29 mouse cellular contexts compared by ENCODE assay signal in the genomic region with DNA sequence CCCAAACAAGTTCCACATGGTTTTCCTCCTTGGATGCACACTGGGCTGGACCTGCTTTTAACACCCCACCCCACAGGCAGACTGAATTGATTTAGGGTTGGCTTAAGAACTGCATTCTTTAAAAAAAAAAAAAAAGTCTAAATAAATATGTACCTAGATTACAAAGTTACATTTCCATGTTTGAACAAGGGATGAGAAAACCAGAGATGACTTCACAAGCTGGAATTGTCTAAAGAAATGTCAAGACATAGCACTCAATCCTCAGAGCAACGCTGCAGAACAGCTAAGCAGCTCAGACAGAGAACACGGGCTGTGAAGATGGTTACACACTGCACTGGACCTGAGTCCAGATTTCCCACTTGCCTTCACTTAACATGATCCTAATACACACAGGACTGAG. TPM values are rescaled to one million over a fixed set of nuclear protein-coding genes. Genes with fewer than 3 reads are reported as not detected.
DNase-seq lines count a peak whose midpoint lies in the region; ATAC-seq and TF ChIP-seq lines count a peak whose summit lies in the region.
"Had no signal": no experiment of that assay in that cellular context is flagged by ENCODE, and none has a peak within 500 bp of the region (broad histone marks: within the 10 kb centered on the region; RNA-seq: fewer than 3 reads in every experiment).

No protein-coding gene starts in this region.

- TF ChIP-seq POLR2A in liver, adult 2 months (IDR thresholded peaks at IDR 0.05; ENCODE audit: extremely low read depth, insufficient read depth, low read length) = no peak
- TF ChIP-seq POLR2A in myocyte (IDR thresholded peaks at IDR 0.05; ENCODE audit: insufficient read length, low read depth) = no peak

- no peak overlapping the region for H3K4me3 ChIP-seq in heart, postnatal 0 days (ENCODE audit: low read depth, low read length)
- no peak overlapping the region for H3K4me3 ChIP-seq in heart, embryonic 12.5 days
- no peak overlapping the region for H3K4me3 ChIP-seq in liver, adult 2 months (ENCODE audit: insufficient read depth, low read depth, low read length)
- no peak overlapping the region for H3K4me3 ChIP-seq in liver, embryonic 12.5 days
- H3K4me3 ChIP-seq in embryonic facial prominence, embryonic 14.5 days (ENCODE audit: low read depth, low read length) = no peak overlapping the region
- no peak overlapping the region for H3K4me3 ChIP-seq in myocyte
- H3K4me3 ChIP-seq: embryonic facial prominence, embryonic 12.5 days; erythroblast, embryonic 14.5 days; forebrain, embryonic 12.5 days; forebrain, embryonic 15.5 days; heart, embryonic 15.5 days; intestine, embryonic 15.5 days had no signal

- TF ChIP-seq EP300 in heart, postnatal 0 days (IDR thresholded peaks at IDR 0.05; ENCODE audit: low read depth) = no peak

- no peaks in the 10 kb centered on the region for H3K79me2 ChIP-seq in liver, adult 2 months (ENCODE audit: control insufficient read depth, insufficient read depth, low read length)
- no peaks in the 10 kb centered on the region for H3K79me2 ChIP-seq in myocyte (ENCODE audit: control insufficient read depth, insufficient read depth)

- WGBS in heart, postnatal 0 days = 70% methylated on average over 2 of the region's 2 CpGs
- 81% methylated on average over 2 of the region's 2 CpGs for WGBS in heart, embryonic 12.5 days
- 24% methylated on average over 2 of the region's 2 CpGs for WGBS in liver, adult 2 months
- 82% methylated on average over 2 of the region's 2 CpGs for WGBS in liver, embryonic 12.5 days (ENCODE audit: insufficient replicate concordance)
- WGBS in embryonic facial prominence, embryonic 14.5 days = 44% methylated on average over 2 of the region's 2 CpGs

- no peak for ATAC-seq in heart, postnatal 0 days (ENCODE audit: insufficient read depth, low read depth)
- no peak for ATAC-seq in heart, embryonic 12.5 days (ENCODE audit: insufficient number of reproducible peaks, low FRiP score)
- ATAC-seq in liver, embryonic 12.5 days = no peak
- ATAC-seq in embryonic facial prominence, embryonic 14.5 days (ENCODE audit: low read depth) = no peak
- ATAC-seq: CD4-positive, CD25-positive, alpha-beta regulatory T cell, adult 4 months; forebrain, embryonic 15.5 days; hindbrain, embryonic 16.5 days had no signal

- TF ChIP-seq CTCF in heart, postnatal 0 days (IDR thresholded peaks at IDR 0.05; ENCODE audit: low read depth) = no peak
- no peak for TF ChIP-seq CTCF in liver, adult 2 months (IDR thresholded peaks at IDR 0.05; ENCODE audit: low read depth, low read length)

- H3K9ac ChIP-seq in heart, postnatal 0 days (replicated peaks; ENCODE audit: low read depth, low read length) = no peak overlapping the region
- H3K9ac ChIP-seq in heart, embryonic 12.5 days = no peak overlapping the region
- H3K9ac ChIP-seq in liver, adult 2 months (ENCODE audit: low read depth, low read length) = no peak overlapping the region
- H3K9ac ChIP-seq in liver, embryonic 12.5 days = no peak overlapping the region
- H3K9ac ChIP-seq in embryonic facial prominence, embryonic 14.5 days (ENCODE audit: low read depth, low read length) = no peak overlapping the region
- H3K9ac ChIP-seq: embryonic facial prominence, embryonic 12.5 days; forebrain, embryonic 12.5 days; forebrain, embryonic 15.5 days; heart, embryonic 15.5 days; intestine, embryonic 15.5 days had no signal

- H3K27ac ChIP-seq in heart, postnatal 0 days (ENCODE audit: low read depth) = peak overlapping the region; percentile 8; the same call in 1 of the 2 replicates
- H3K27ac ChIP-seq in heart, embryonic 12.5 days (ENCODE audit: poor library complexity, severe bottlenecking) = no peak overlapping the region
- peak overlapping the region; percentile 4; the same call in 1 of the 2 replicates for H3K27ac ChIP-seq in liver, adult 2 months (replicated peaks; ENCODE audit: insufficient read depth, low read depth, low read length)
- H3K27ac ChIP-seq in liver, embryonic 12.5 days = no peak overlapping the region
- H3K27ac ChIP-seq in embryonic facial prominence, embryonic 14.5 days (replicated peaks; ENCODE audit: low read depth, low read length) = no peak overlapping the region
- H3K27ac ChIP-seq: embryonic facial prominence, embryonic 12.5 days; forebrain, embryonic 12.5 days; forebrain, embryonic 15.5 days; heart, embryonic 15.5 days; intestine, embryonic 15.5 days had no signal

- H3K36me3 ChIP-seq in heart, postnatal 0 days (replicated peaks; ENCODE audit: control insufficient read depth, insufficient read depth, low read length) = peaks cover 40% of the 10 kb centered on the region
- H3K36me3 ChIP-seq in heart, embryonic 12.5 days = peaks cover 49% of the 10 kb centered on the region
- peaks cover 25% of the 10 kb centered on the region for H3K36me3 ChIP-seq in liver, adult 2 months (ENCODE audit: control insufficient read depth, insufficient read depth, low read length)
- H3K36me3 ChIP-seq in liver, embryonic 12.5 days = peaks cover 71% of the 10 kb centered on the region
- H3K36me3 ChIP-seq in embryonic facial prominence, embryonic 14.5 days (ENCODE audit: control insufficient read depth, insufficient read depth, low read length) = peaks cover 51% of the 10 kb centered on the region
- H3K36me3 ChIP-seq in myocyte (ENCODE audit: control insufficient read depth, insufficient read depth) = peaks cover 50% of the 10 kb centered on the region

- H3K4me1 ChIP-seq in heart, postnatal 0 days (ENCODE audit: control insufficient read depth, insufficient read depth) = no peaks in the 10 kb centered on the region
- H3K4me1 ChIP-seq in heart, embryonic 12.5 days (replicated peaks) = 0 out of 2 replicates have a peak, but pooled peaks cover 4% of the 10 kb centered on the region
- peaks cover 8% of the 10 kb centered on the region; the same call in 1 of the 2 replicates for H3K4me1 ChIP-seq in liver, adult 2 months (ENCODE audit: control insufficient read depth, insufficient read depth, low read length)
- no peaks in the 10 kb centered on the region for H3K4me1 ChIP-seq in liver, embryonic 12.5 days
- H3K4me1 ChIP-seq in embryonic facial prominence, embryonic 14.5 days (ENCODE audit: control insufficient read depth, insufficient read depth, low read length) = no peaks in the 10 kb centered on the region
- H3K4me1 ChIP-seq: embryonic facial prominence, embryonic 12.5 days; forebrain, embryonic 12.5 days; forebrain, embryonic 15.5 days; heart, embryonic 15.5 days; intestine, embryonic 15.5 days had no signal

- no peak for DNase-seq in heart, postnatal 0 days (ENCODE audit: low spot score)
- DNase-seq in liver, adult 2 months (ENCODE audit: extremely low read depth, low read depth, low spot score) = peak; percentile 71
- peak; percentile 31 for DNase-seq in embryonic facial prominence, embryonic 14.5 days (ENCODE audit: low spot score)
- no peak for DNase-seq in right cerebral cortex, postnatal 36 days (ENCODE audit: low spot score in 2 of 2)
- DNase-seq in frontal cortex, postnatal 14 days (ENCODE audit: low spot score in 2 of 2) = no peak
- DNase-seq: adrenal gland, adult 2 months; adrenal gland, postnatal 14 days; cerebellum, adult 11-12 months; cerebellum, adult 8-10 months; cerebellum, postnatal 14 days; gastrocnemius, postnatal 10 days; heart, adult 11 months; heart, postnatal 14 days; heart, postnatal 4 days; kidney, adult 11 months; kidney, adult 8-10 months had no signal

- no peak overlapping the region for H3ac ChIP-seq in myocyte (ENCODE audit: control insufficient read depth, insufficient read length)

- no peaks in the 10 kb centered on the region for H3K27me3 ChIP-seq in heart, postnatal 0 days (ENCODE audit: control insufficient read depth, insufficient read depth, low read length)
- no peaks in the 10 kb centered on the region for H3K27me3 ChIP-seq in heart, embryonic 12.5 days (replicated peaks)
- no peaks in the 10 kb centered on the region for H3K27me3 ChIP-seq in liver, adult 2 months (ENCODE audit: control insufficient read depth, insufficient read depth, low read length)
- no peaks in the 10 kb centered on the region for H3K27me3 ChIP-seq in liver, embryonic 12.5 days (replicated peaks)
- H3K27me3 ChIP-seq in embryonic facial prominence, embryonic 14.5 days (replicated peaks; ENCODE audit: control insufficient read depth, insufficient read depth, low read length) = no peaks in the 10 kb centered on the region
- no peaks in the 10 kb centered on the region for H3K27me3 ChIP-seq in myocyte (ENCODE audit: control insufficient read depth, insufficient read depth, insufficient read length)
- H3K27me3 ChIP-seq: embryonic facial prominence, embryonic 12.5 days; forebrain, embryonic 12.5 days; forebrain, embryonic 15.5 days; heart, embryonic 15.5 days; intestine, embryonic 15.5 days; Patski had no signal

- H3K9me3 ChIP-seq in heart, postnatal 0 days (replicated peaks; ENCODE audit: control insufficient read depth, low read length) = no peaks in the 10 kb centered on the region
- no peaks in the 10 kb centered on the region for H3K9me3 ChIP-seq in heart, embryonic 12.5 days (replicated peaks)
- no peaks in the 10 kb centered on the region for H3K9me3 ChIP-seq in liver, embryonic 12.5 days (replicated peaks)
- no peaks in the 10 kb centered on the region for H3K9me3 ChIP-seq in embryonic facial prominence, embryonic 14.5 days (ENCODE audit: control insufficient read depth, low read length)
- H3K9me3 ChIP-seq: embryonic facial prominence, embryonic 12.5 days; forebrain, embryonic 12.5 days; forebrain, embryonic 15.5 days; heart, embryonic 15.5 days; intestine, embryonic 15.5 days had no signal

- no peak overlapping the region for H3K4me2 ChIP-seq in heart, postnatal 0 days (ENCODE audit: low read depth, low read length)
- H3K4me2 ChIP-seq in heart, embryonic 12.5 days = no peak overlapping the region
- H3K4me2 ChIP-seq in liver, embryonic 12.5 days = no peak overlapping the region
- H3K4me2 ChIP-seq in embryonic facial prominence, embryonic 14.5 days (ENCODE audit: low read depth, low read length) = no peak overlapping the region
- H3K4me2 ChIP-seq in myocyte (ENCODE audit: low read depth) = no peak overlapping the region
- H3K4me2 ChIP-seq: embryonic facial prominence, embryonic 12.5 days; forebrain, embryonic 12.5 days; forebrain, embryonic 15.5 days; heart, embryonic 11.5 days; heart, embryonic 15.5 days; intestine, embryonic 15.5 days had no signal

TF ChIP-seq in myocyte, 11 proteins besides CTCF, POLR2A, EP300 and RAD21:
- TF ChIP-seq POLR2AphosphoS2 (IDR thresholded peaks at IDR 0.05; ENCODE audit: insufficient read length, low read depth) (peak; percentile 60), TCF3 (IDR thresholded peaks at IDR 0.05; ENCODE audit: insufficient read length, low read depth) (no peak)

RNA-seq across cellular contexts. Expression of a gene that starts 53.5 kb away (rescaled TPM):
- total RNA-seq in heart, postnatal 0 days (2014; rRNA removed; ENCODE audit: low replicate concordance) = 23.7 and 24.2 TPM in 2 replicates
- 36.8 and 40.8 TPM in 2 replicates for polyA plus RNA-seq in heart, postnatal 0 days (2015; fragmentation: Nextera tagmentation; extraction: Ambion mirVana)
- 76.0 and 79.1 TPM in 2 replicates for polyA plus RNA-seq in heart, embryonic 12.5 days (2016; fragmentation: Nextera tagmentation; extraction: Ambion mirVana)
- total RNA-seq in liver, adult 2 months (2014; rRNA removed) = 29.2 and 31.1 TPM in 2 replicates
- polyA plus RNA-seq in liver, adult 2 months (2012; rRNA removed) = 10.6 and 12.1 TPM in 2 replicates
- polyA plus RNA-seq in liver, embryonic 12.5 days (2016; fragmentation: Nextera tagmentation; extraction: Ambion mirVana) = 68.8 and 73.0 TPM in 2 replicates
- 80.3 and 83.9 TPM in 2 replicates for polyA plus RNA-seq in embryonic facial prominence, embryonic 14.5 days (2014; fragmentation: Nextera tagmentation; extraction: Ambion mirVana)
- 21.6 TPM for polyA plus RNA-seq in myocyte (2012; fragmentation: generic; extraction: Trizol)

Comparison
In these comparisons a context has a peak if more than half of its experiments do, and no peak if none do; other contexts are left out.
1. H3K27ac ChIP-seq: peak in heart, postnatal 0 days (single experiment) and liver, adult 2 months (single experiment); none in heart, embryonic 12.5 days (single experiment), liver, embryonic 12.5 days (single experiment) and embryonic facial prominence, embryonic 14.5 days (single experiment).
2. DNase-seq: peak in liver, adult 2 months (single experiment) and embryonic facial prominence, embryonic 14.5 days (single experiment); none in heart, postnatal 0 days (single experiment), right cerebral cortex, postnatal 36 days (0 of 2) and frontal cortex, postnatal 14 days (0 of 2).